In the genomic region with DNA sequence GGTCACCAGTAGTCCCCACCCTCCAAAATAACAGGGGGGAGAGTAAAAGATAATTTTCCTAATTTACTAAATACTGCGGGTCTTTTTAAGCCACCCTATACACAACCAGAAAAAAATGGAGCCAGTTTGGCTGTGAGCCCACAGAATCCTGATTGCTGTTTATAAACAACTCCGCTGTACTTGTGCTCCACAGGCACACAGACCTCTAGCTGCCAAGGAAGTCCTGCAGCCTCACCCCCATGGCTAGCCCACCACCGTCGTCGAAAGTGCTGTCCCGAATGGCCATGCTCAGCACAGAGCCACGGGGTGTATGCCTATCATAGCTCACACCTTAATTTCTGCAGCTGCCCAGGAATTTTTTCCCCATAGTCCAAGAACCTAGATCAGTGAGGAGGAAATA, we compare ENCODE assay signal across 26 mouse cellular contexts.
DNase-seq lines count a peak whose midpoint lies in the region; ATAC-seq and TF ChIP-seq lines count a peak whose summit lies in the region.
"Had no signal": no experiment of that assay in that cellular context is flagged by ENCODE, and none has a peak within 500 bp of the region (broad histone marks: within the 10 kb centered on the region; RNA-seq: fewer than 3 reads in every experiment).

No protein-coding gene starts in this region.

- no peak for TF ChIP-seq CTCF in lung, adult 2 months (IDR thresholded peaks at IDR 0.05; ENCODE audit: insufficient read depth, low read length)

- DNase-seq in embryonic facial prominence, embryonic 10.5 days (ENCODE audit: low spot score): no peak
- DNase-seq in lung, adult 2 months: no peak
- peak; percentile 61 for DNase-seq in lung, postnatal 10 days
- DNase-seq in lung, postnatal 4 days: peak; percentile 42 to 68
- no peak for DNase-seq in cerebellum, adult 11-12 months
- no peak for DNase-seq in spleen, postnatal 14 days (ENCODE audit: low spot score in 2 of 2)
- DNase-seq: adrenal gland, adult 8-10 months; adrenal gland, postnatal 25 days; cerebellum, adult 2 months; cerebellum, adult 9-11 months; cerebellum, postnatal 25 days; gastrocnemius, postnatal 10 days; gastrocnemius, postnatal 36 days; heart, adult 2 months; heart, postnatal 14 days had no signal

- H3K4me3 ChIP-seq in embryonic facial prominence, embryonic 15.5 days (replicated peaks): no peak overlapping the region
- H3K4me3 ChIP-seq in embryonic facial prominence, embryonic 10.5 days: no peak overlapping the region
- H3K4me3 ChIP-seq in lung, embryonic 15.5 days: no peak overlapping the region
- H3K4me3 ChIP-seq in lung, adult 2 months (replicated peaks; ENCODE audit: extremely low read depth, low read depth, low read length): no peak overlapping the region
- H3K4me3 ChIP-seq: embryonic facial prominence, embryonic 13.5 days; forebrain, embryonic 10.5 days; forebrain, embryonic 13.5 days; heart, adult 2 months; heart, embryonic 10.5 days; heart, embryonic 13.5 days; hindbrain, embryonic 13.5 days had no signal

- no peaks in the 10 kb centered on the region for H3K27me3 ChIP-seq in embryonic facial prominence, embryonic 15.5 days
- H3K27me3 ChIP-seq in embryonic facial prominence, embryonic 10.5 days (replicated peaks; ENCODE audit: low read depth, poor library complexity, severe bottlenecking): no peaks in the 10 kb centered on the region
- H3K27me3 ChIP-seq in lung, embryonic 15.5 days: no peaks in the 10 kb centered on the region
- H3K27me3 ChIP-seq: embryonic facial prominence, embryonic 13.5 days; forebrain, embryonic 13.5 days; heart, embryonic 13.5 days; hindbrain, embryonic 13.5 days had no signal

- TF ChIP-seq POLR2A in lung, adult 2 months (IDR thresholded peaks at IDR 0.05; ENCODE audit: borderline replicate concordance, extremely low read depth, low read depth, low read length): no peak

- no peak overlapping the region for H3K27ac ChIP-seq in embryonic facial prominence, embryonic 15.5 days (replicated peaks)
- no peak overlapping the region for H3K27ac ChIP-seq in embryonic facial prominence, embryonic 10.5 days (replicated peaks)
- no peak overlapping the region for H3K27ac ChIP-seq in lung, embryonic 15.5 days
- H3K27ac ChIP-seq: embryonic facial prominence, embryonic 13.5 days; forebrain, embryonic 10.5 days; forebrain, embryonic 13.5 days; heart, adult 2 months; heart, embryonic 10.5 days; heart, embryonic 13.5 days; hindbrain, embryonic 13.5 days had no signal

- H3K9ac ChIP-seq in embryonic facial prominence, embryonic 15.5 days: no peak overlapping the region
- H3K9ac ChIP-seq in lung, embryonic 15.5 days: no peak overlapping the region
- H3K9ac ChIP-seq: embryonic facial prominence, embryonic 13.5 days; forebrain, embryonic 13.5 days; heart, embryonic 13.5 days; hindbrain, embryonic 13.5 days had no signal

- ATAC-seq in embryonic facial prominence, embryonic 15.5 days (ENCODE audit: insufficient number of reproducible peaks, low FRiP score, low TSS enrichment, low read depth): peak; percentile 43; the same call in 1 of the 2 replicates
- peak; percentile 86 for ATAC-seq in lung, embryonic 15.5 days (ENCODE audit: borderline replicate concordance, extremely low read depth, low FRiP score, low TSS enrichment)
- ATAC-seq: activated CD4-positive, CD25-positive, alpha-beta regulatory T cell, adult 4 months; forebrain, embryonic 13.5 days; forebrain, embryonic 16.5 days; hindbrain, embryonic 16.5 days had no signal

- no peak overlapping the region for H3K4me2 ChIP-seq in embryonic facial prominence, embryonic 15.5 days (replicated peaks)
- no peak overlapping the region for H3K4me2 ChIP-seq in lung, embryonic 15.5 days
- H3K4me2 ChIP-seq: embryonic facial prominence, embryonic 13.5 days; forebrain, embryonic 13.5 days; heart, embryonic 13.5 days; hindbrain, embryonic 13.5 days had no signal

- peaks cover 7% of the 10 kb centered on the region; the same call in 1 of the 2 replicates for H3K4me1 ChIP-seq in embryonic facial prominence, embryonic 15.5 days
- H3K4me1 ChIP-seq in embryonic facial prominence, embryonic 10.5 days: peaks cover 12% of the 10 kb centered on the region
- peaks cover 8% of the 10 kb centered on the region for H3K4me1 ChIP-seq in lung, embryonic 15.5 days
- H3K4me1 ChIP-seq in lung, adult 2 months (ENCODE audit: control insufficient read depth, insufficient read depth, low read length): no peaks in the 10 kb centered on the region

- WGBS in embryonic facial prominence, embryonic 15.5 days: 75% methylated on average over 7 of the region's 7 CpGs
- 90% methylated on average over 7 of the region's 7 CpGs for WGBS in embryonic facial prominence, embryonic 10.5 days
- WGBS in lung, embryonic 15.5 days: 42% methylated on average over 7 of the region's 7 CpGs
- WGBS in lung, adult 2 months: 34% methylated on average over 7 of the region's 7 CpGs

- H3K9me3 ChIP-seq in embryonic facial prominence, embryonic 15.5 days (replicated peaks): no peaks in the 10 kb centered on the region
- H3K9me3 ChIP-seq in embryonic facial prominence, embryonic 10.5 days: peaks cover 5% of the 10 kb centered on the region; the same call in 1 of the 2 replicates
- no peaks in the 10 kb centered on the region for H3K9me3 ChIP-seq in lung, embryonic 15.5 days
- H3K9me3 ChIP-seq: embryonic facial prominence, embryonic 13.5 days; forebrain, embryonic 10.5 days; forebrain, embryonic 13.5 days; heart, embryonic 10.5 days; heart, embryonic 13.5 days; hindbrain, embryonic 13.5 days had no signal

- H3K36me3 ChIP-seq in embryonic facial prominence, embryonic 15.5 days: no peaks in the 10 kb centered on the region
- no peaks in the 10 kb centered on the region for H3K36me3 ChIP-seq in embryonic facial prominence, embryonic 10.5 days (replicated peaks)
- no peaks in the 10 kb centered on the region for H3K36me3 ChIP-seq in lung, embryonic 15.5 days
- H3K36me3 ChIP-seq: embryonic facial prominence, embryonic 13.5 days; forebrain, embryonic 10.5 days; heart, embryonic 10.5 days; heart, embryonic 13.5 days; hindbrain, embryonic 13.5 days had no signal

Comparison
In these comparisons a context has a peak if more than half of its experiments do, and no peak if none do; other contexts are left out.
1. DNase-seq: peak in lung, postnatal 10 days (single experiment) and lung, postnatal 4 days (2 of 2); none in embryonic facial prominence, embryonic 10.5 days (single experiment), lung, adult 2 months (single experiment), cerebellum, adult 11-12 months (single experiment) and spleen, postnatal 14 days (0 of 2).